Mouse (Mus musculus) retina, postnatal 1 day (tissue): ENCODE data around the gene Dennd6a.
A peak's percentile ranks its signal among the peaks of the same experiment; 100 is the strongest.
"Not testable (repeated sequence)": the region's sequence is repeated elsewhere in the genome, so short reads cannot be mapped to it uniquely, and the experiment has no call there.

Source experiments
- DNase-seq: peaks from one replicate; pipeline ENCODE4 v3.0.0-alpha.2; 2012

Dennd6a gene

DNA sequence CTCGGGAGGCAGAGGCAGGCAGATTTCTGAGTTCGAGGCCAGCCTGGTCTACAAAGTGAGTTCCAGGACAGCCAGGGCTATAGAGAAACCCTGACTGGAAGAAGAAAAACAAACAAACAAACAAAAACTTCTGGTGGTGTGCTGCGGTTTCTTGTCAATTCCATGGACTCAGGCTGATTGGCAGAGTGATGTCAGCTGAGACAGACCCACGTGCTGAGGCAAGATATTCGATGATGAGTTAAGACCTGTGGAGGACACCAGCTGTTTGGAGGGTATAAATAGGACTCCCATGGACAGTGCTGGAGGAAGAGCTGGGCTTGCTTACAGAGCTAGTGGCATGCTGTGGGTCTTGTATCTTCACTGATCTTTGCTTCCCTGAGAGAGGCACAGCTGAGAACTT lies at the start of gene Dennd6a:
Dennd6a (plus strand) TSS at position 301 of the 400 bp plus-strand sequence.
- not testable (repeated sequence) for DNase-seq

DNA sequence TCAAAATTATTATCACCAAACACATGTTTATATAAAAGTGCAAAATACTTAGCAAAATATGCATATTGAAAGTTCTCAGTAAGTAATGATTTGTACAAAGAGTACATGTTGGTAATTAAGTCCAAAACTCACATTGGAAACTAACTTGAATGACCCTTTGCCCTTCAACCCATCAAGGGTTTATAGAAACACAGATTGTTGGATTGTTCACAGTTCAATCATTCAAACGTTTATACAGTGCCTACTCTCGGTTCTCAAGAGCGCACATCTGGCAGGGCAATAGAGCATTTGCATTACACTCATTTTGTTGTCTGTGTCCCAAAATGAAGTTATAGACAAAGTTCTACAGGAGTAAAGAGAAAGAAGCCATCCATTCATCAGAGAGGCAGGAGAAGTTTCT lies 47.7 kb upstream of the Dennd6a start:
- DNase-seq, result no peak

DNA sequence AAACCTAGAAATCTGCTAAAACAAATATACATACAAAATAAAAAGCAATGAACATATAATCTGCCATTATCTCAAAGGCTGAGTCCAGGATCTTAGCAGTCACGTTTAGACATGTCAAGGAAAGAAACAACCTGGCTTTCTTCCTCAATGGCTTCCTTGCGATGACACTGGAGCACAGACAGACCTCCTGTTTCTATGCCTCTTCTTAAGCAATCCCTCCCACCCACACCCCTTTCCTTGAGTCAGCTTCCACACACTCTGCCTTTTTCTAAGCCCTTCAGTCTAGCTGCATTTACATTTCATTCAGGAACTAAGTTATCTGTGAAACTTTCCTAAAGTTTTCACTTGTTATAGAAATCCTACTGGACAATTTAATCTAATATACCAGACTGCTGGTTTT lies 45.4 kb upstream of the Dennd6a start:
- no peak for DNase-seq

DNA sequence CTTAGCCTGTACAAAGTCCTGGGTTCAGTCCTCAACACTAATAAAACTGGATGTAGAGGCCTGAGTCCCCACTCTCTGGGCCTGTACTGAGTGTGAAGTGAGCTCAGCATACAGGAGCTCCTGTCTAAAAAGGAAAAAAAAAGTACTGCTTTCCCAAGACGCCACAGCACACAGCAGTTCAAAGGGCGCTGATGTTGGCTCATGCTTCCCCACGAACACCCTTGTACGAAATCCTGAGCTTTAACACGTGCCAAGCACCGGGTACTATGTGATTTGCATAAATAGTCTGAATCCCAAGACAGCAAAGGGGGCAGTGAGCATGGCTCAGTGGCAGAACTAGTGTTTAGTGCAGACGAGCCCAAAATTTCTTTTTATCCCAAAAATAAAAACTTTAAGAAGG lies 43.3 kb upstream of the Dennd6a start:
- DNase-seq, result no peak

DNA sequence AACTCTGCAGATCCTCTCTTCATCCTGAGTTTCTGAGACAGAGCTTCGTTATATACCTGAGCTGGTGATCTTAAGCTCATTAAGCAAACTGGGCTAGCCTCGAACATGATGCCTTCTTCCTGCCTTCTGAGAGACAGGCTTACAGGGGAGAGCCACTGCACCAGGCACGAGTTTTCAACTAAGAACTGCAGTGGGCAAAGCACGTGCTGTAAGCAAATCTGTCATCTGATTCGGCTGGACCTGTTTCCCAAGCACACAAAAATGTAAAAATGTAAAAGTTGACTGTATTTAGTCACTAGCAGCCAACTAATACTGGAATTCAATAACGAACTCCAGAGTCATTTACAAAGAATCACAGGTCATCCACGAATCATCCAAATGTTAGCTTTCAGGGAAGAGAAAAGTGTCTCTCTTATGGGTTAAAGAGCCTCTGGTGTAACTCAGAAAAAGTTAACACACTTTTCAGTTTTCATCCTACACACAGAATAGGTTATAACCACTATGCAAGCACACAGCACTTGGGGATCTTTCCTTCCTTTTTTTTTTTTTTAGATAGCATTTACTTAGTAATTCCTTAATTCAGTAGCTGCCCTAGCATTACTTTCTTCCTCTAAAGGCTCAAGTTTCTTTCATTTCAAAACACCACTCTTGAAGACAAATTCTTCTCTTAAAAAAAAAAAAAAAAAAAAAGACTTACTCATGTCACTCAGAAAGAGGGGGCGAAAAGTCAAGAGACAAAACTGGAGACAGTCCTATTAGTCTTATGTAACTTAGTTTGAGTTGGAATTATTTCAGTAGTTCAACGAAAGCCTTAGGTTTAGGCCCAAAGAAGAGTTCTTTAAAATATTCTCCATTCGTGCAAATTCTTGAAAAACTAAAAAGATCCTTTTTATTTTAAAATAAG lies 42.0 kb upstream of the Dennd6a start:
- no peak for DNase-seq

DNA sequence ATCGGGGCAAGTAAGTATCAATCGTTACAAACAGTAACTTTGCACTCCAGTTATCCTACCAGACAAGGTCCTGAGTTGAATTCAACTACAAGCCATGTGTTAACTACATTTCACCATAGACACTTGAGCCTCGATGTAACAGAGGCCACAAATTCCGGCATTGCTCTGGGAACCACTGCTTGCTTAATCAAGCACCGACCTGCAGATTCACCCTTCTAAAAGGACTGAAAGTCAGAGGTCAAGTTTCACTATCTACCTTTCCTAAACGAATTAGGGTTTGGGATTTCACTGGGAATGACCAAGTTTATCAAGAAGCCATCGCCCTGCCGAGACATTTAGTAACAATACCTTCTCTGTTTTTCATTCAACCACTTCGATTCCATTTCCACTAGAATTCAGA lies 40.9 kb upstream of the Dennd6a start:
- DNase-seq, result no peak

DNA sequence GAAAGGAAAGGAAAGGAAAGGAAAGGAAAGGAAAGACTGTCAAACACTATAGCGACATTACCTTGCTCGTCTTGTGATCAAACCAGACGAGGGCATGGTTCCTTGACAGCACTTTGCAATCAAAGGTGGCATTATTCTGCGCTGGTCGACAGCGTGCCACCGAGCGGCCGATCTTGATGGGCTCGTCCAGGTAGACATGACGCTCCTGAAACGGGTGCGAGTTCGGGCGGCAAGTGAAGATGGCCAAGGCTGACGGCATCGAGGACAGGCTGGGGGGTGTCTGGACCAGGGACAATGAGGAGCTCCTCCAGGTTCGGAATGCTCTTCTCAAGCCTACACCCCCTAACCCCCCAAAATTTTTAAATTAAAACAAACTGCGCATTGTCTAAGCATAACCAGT lies 40.4 kb upstream of the Dennd6a start:
- DNase-seq, result no peak

DNA sequence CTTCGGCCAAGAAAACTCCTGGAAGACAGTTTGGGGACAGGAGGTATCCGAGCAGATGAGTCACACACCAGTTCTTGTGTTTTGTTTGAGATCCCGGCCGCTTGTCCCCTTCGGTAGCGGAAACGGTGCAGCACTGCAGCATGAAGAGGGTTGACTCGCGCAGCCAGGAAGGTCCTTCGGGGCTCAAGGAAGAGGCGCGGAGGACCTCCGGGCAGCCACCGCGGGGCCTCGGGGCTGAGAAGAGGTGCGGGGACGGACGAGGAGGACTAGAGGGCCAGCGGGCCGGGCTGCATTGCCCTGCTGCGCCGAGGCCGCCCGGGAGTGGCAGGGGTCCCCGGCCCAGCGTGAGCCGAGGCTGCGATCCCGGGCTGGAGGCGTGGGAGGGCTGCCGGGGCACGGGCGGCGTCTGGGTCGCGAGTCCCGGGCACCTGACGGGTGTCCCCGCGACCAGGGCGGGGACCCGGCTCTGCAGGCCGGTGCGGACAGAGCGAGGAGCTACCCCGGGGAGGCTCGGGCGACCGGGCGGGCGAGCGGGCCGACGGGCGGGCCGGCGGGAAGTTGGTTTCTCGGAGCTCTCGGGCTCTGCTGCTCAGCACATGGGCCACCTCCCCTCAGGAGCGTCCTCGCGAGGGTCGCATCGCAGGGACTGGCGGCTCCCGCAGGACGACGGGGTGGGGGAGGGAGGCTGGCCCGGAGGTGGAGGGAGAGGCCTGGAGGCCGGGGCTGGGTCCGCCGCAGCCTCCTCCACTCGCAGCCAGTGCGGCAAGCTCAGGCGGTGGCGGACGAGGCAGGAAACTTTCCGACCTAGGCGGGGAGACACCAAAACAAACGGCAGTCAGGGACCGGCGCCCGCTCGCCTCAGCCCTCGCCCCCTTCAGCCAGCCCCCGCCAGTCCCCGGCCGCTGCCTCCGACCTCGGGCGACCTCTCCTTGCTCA lies 39.6 kb upstream of the Dennd6a start:
- peak; percentile 45 for DNase-seq

DNA sequence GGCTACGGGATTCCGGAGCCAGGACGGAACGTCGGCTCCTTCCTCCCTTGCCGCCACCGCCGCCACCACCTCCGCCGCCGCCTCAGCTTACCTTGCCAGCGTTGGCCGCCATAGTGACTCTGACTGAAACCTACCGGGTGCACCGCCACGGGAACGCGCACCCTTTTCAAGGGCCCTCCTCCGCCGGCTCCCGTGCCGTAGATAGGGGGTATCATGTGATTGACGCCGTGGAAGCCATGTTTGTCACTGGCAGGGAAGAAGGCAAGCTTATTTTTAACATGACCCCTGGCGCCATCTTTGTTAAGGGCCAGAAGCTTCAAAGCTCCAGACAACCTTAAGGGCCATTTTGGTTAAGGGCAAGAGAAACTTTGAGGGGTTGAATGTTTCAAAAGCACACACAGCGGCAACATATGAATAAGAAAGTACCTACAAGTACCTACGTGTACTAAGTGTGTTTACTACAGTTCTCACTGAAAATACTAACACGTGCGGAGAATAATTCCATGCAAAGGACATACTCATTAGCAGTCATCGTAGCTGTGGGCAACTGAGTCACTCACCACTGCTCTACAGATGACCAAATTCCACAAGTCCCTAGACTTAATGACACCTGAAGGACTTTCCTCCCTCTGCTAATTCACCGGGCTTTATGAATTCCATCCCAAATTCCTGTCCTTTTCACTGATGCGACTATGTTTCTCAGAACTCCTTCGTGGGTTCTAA lies 38.7 kb upstream of the Dennd6a start, which contains the start of gene Slmap:
Slmap (minus strand) TSS at position 175 of the 723 bp plus-strand sequence.
- peak; percentile 100 for DNase-seq

DNA sequence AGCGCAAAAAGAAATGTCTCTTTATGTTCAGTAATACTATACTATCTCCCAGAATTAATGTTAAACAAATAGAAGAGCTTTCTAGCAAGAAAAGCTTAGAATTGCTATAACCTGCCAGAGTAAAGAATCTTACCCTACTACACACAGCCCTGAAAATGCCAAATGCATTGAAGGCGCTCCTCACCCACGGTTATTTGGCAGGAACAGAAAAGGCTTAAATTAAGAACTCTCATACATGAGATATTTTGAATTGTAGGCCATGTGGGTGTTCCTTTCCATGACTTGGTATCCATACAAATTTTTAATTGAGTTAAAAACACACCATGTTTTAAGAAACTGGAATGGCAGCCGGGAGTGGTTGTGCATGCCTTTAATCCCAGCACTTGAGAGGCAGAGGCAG lies 34.4 kb upstream of the Dennd6a start:
- DNase-seq, result no peak

DNA sequence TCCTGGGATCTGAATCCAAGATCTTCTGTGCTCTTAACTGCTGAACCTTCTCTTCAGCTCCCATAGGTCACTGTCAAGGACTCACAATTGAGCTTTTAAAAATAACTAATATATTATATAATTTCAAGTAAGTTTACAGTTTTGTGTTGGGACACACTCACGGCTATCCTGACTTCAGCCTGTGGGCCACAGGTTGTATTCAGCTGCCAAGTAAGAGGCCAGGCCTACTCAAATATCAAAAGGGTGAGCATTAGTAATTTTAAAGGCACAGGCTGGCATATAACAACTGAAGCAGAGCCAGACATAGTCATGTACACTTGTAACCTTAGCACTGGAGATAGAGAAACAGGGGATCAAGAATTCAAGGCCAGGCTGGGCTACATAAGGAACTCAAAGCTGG lies 33.1 kb upstream of the Dennd6a start:
- no peak for DNase-seq

DNA sequence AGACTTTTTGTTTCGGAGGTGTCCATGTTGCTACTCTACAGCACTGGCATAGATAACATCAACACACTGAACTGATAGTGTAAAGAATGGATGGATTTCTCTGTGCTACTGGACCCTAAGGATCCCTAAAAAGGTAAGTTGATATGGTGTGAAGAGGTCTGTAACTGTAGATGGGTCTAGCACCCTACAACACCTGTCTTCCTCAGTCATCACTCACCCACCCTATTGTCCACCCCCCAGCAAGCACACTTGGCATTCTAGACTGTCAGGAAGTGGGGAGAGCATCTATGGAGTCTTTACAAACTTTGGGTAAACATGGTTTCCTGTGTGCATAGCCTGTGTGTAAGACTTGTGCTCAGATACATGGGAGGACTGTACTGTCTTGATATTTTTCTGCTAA lies 31.5 kb upstream of the Dennd6a start:
- DNase-seq, result no peak

DNA sequence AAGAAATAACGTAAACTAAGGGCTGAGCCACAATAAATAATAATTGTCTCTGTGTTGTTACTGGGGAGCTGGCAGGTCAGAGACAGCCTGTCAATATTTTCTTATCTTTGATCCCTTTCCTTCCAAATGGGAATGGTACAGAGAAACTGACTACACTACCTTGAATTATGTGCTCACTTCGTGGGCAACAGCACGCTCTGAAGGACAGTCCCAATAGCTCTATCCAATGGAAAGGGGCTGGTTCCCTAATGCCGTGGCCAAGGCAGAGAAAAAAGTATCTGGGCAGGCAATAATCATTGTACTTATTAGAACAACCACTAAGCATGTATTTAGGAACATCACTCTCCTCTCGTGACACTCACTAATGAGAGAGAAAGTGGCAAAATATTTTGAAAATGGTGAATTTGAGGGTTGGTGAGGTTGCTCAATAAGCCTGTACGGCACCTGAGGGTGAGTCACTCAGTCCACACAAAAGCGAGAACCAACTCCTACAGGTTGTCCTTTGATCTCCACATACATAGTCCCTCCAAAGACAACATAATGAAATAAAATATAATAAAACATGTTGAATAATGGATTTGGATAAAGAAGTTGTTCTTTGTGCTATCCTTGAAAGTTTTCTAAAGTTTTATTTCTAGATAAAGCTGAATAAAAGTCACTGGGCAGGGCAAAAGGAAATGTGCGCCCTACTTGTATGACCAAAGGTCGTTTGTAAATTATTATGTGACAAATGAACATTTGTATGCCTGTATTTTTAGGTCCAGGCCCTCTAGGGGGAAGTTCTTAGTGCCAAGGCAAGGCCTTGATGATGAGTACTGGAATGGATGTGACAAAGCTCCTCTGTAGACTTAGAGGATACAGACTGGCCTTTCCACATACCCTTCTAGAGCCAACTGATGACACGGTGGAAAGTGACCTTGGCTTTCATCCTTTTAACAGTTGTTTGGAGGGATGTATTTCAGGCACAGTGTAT lies 25.9 kb upstream of the Dennd6a start:
- DNase-seq, result no peak

DNA sequence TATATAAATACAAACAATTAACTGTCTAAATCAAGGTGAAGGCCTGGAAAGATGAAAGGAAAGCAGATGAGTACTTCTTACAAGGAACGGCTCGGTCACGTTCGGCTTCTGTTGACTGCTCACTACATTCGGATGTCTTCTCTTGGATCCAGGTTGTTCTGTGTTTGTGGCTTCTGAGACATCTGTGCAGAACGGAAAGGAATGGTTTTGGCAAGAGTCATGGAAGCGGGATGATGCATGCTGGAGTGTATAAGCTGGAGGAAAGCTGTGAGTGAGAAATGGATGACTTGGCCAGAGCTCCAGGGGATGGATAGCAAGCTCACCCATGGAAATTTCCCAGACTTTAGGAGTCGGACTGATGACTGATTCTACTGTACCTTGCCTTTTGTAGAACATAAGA lies 22.9 kb upstream of the Dennd6a start:
- no peak for DNase-seq

DNA sequence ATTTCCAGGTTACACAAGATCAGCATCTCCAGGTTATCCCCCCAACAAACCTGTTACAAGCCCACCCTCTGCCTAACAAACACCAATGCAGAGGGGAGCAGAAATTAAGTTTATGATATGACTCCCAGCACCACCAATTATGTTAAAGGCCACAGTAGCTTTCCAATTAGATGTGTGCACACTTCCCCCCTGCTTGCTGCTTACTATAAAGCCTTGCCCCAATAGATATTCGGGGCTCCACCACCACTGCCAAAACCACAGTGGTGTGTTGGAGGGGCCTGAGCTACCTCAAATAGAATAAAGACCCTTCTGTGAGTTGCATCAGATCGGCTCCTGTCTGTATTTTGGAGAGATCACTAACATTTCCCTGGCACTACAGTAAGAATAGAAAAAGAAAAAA lies 21.2 kb upstream of the Dennd6a start:
- DNase-seq, result no peak

DNA sequence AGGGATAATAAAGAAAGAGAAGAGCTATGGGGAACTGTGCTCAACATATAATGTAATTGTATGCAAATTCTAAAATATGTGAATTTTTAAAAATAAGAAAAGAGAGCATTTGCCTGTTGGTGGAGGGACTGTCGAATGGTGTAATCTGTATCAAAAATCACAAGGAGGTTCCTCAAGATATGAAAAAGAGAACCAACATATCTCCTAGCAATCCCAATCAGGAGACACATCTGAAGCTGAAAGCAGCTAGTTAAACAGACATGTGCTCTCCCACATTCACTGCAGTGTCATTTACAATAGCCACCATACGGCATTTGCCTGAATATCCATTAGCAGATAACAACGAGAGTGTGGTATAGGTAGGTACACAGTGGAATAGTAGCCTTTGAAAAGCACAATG lies 20.8 kb upstream of the Dennd6a start:
- no peak for DNase-seq

DNA sequence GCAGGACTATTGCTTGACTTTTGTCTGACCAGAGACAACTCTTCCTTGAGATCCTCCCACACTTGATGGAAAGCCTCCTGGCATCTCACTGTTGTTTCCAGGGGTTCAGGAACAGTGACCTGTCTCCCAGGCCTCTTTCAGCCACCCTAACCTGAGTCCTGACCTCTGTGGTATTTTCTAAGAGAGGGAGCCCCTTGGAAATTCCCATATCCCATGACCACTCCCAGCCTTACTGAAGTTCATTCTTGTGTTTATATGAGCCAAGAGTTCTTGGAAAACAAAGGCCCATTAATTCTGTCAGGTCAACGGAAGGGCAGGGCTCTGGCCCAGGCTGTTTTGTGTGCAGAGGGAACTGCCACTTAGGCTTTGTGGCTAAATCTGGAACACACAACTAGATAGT lies 16.1 kb upstream of the Dennd6a start:
- peak; percentile 75 for DNase-seq

DNA sequence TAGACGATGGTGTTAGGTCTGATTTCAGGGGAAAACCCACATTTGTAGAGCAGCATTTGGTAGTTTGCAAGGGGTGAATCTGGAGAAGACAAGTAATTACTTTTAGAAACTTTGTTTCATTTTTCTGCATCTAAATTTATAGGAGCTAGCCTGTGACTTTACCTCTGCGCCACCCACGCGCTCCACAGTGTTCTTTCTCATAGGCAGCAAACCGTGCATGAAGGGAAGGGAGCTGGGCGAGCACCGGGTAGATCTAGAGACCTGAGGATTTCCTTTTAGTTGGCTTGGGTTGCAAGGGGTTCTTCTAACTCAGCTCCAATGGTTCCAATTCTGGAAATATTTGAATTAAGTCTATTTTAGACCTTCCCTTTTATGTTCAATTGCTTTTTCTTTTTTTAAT lies 15.1 kb upstream of the Dennd6a start:
- no peak for DNase-seq

DNA sequence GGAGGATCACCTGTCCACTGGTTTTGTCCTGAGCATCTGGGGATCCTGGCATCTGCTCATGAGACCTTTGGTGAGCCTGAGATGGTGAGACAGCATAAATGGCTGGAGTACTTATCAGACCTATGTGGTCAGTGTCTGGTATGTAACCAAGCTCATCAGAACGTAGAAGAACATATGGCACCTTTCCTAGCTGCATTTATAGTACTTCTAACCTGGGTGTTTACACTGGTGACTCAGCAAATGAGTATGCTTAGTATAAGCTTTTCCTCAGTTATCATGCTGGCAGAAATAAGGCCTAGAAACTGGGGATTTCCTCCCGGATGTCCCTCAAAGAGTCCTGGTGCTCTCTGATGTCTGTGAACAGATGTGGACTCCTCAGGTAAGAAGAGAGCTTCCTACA lies 11.4 kb upstream of the Dennd6a start:
- DNase-seq, result no peak

DNA sequence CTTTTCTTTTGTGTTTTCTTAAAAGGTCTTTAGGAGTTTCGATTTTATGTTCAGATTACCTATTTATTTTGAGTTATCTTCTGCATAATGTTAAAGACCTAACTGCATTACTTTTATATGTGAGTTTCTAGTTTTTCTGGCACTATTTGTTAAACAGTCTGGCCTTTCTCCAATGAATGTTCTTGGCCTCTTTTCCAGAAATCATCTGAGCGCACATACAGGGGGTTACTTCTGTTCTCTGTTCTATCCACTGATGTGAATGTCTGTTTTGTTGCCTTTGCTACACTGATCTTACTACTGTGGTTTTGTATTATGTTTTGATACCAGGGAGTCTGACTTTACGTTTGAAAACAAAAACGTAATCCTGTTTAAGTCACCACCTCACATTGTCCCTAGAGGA lies 3.8 kb upstream of the Dennd6a start:
- DNase-seq, result no peak

DNA sequence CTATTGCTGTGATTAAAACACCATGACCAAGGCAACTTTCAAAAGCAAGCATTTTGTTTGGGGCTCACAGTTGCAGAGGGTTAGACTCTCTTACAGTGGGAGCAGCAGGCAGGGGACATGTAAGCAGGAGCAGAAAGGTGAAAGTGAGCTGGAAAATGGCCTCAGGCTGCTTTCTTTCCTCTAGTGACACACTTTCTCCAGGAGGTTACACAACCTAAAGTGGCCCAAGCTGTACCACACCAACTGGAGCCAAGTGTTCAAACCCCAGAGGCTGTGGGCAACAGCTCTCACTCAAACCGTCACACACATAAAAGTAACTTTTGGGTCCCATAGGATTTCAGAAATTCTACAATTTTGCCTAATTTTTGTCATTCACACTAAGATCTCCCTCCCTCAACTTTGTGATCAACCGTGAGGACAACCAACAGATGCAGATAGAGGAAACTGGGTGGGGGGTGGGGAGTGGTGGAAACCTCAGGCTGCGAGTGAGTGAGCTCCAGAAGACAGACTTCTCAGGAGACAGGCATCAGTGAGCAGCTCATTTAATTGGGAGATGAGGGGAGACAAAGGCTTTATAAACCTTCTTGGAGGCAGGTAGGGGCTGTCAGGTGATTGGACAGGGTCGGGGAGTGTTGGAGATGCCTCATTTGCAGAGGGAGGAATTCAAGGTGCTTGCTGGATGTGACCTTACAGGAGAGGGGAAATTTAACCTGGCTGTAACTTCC lies 1.5 kb upstream of the Dennd6a start:
- no peak for DNase-seq
